Mouse (Mus musculus) lung, postnatal 25 days (tissue): ENCODE data around the gene Cript.

ENCODE experiments used
- DNase-seq: peaks from one replicate; pipeline ENCODE4 v3.0.0; 2022; ENCODE audit warnings: low spot score

Cript gene

GRCm38 (mm10) chr17:87025269-87025949, at the start of gene Cript, which contains the start of gene Pigf:
Cript (plus strand) TSS chr17:87025550.
Pigf (minus strand) TSS chr17:87025406.
- DNase-seq: peak; percentile 98

- no peak for DNase-seq
Observed at GRCm38 (mm10) chr17:86976387-86976786, 49.0 kb upstream of the Cript start.

- DNase-seq: no peak
Observed at GRCm38 (mm10) chr17:86978496-86978895, 46.9 kb upstream of the Cript start.

GRCm38 (mm10) chr17:86981205-86981604, 44.1 kb upstream of the Cript start:
- no peak for DNase-seq

- no peak for DNase-seq
Observed at GRCm38 (mm10) chr17:86981701-86982100, 43.6 kb upstream of the Cript start.

GRCm38 (mm10) chr17:86982497-86982896, 42.9 kb upstream of the Cript start:
- DNase-seq: no peak

- no peak for DNase-seq
Observed at GRCm38 (mm10) chr17:86986449-86987138, 38.8 kb upstream of the Cript start.

GRCm38 (mm10) chr17:86988161-86988560, 37.2 kb upstream of the Cript start:
- DNase-seq: no peak

GRCm38 (mm10) chr17:86988601-86989184, 36.7 kb upstream of the Cript start:
- no peak for DNase-seq

GRCm38 (mm10) chr17:86991306-86991705, 34.0 kb upstream of the Cript start:
- peak; percentile 36 for DNase-seq

- DNase-seq: no peak
Observed at GRCm38 (mm10) chr17:86997323-86997722, 28.0 kb upstream of the Cript start.

- DNase-seq: no peak
Observed at GRCm38 (mm10) chr17:87008950-87009349, 16.4 kb upstream of the Cript start.

- DNase-seq: no peak
Observed at GRCm38 (mm10) chr17:87011301-87012019, 13.9 kb upstream of the Cript start.

- no peak for DNase-seq
Observed at GRCm38 (mm10) chr17:87019692-87020091, 5.7 kb upstream of the Cript start.

- peak; percentile 8 for DNase-seq
Observed at GRCm38 (mm10) chr17:87024491-87025242, 683 bp upstream of the Cript start.

- peak; percentile 23 for DNase-seq
Observed at GRCm38 (mm10) chr17:87036141-87037073, 11.1 kb downstream of the Cript start.

GRCm38 (mm10) chr17:87038496-87038895, 13.1 kb downstream of the Cript start:
- no peak for DNase-seq

- peak; percentile 41 for DNase-seq
Observed at GRCm38 (mm10) chr17:87041739-87042138, 16.4 kb downstream of the Cript start.

- DNase-seq: peak; percentile 90
Observed at GRCm38 (mm10) chr17:87044364-87044763, 19.0 kb downstream of the Cript start.

- no peak for DNase-seq
Observed at GRCm38 (mm10) chr17:87044796-87045195, 19.4 kb downstream of the Cript start.

GRCm38 (mm10) chr17:87049696-87050095, 24.3 kb downstream of the Cript start:
- DNase-seq: no peak
